Mouse (Mus musculus) forebrain, embryonic 16.5 days (tissue): Measurements from ENCODE around the gene Ern1. TPM values are rescaled to one million over a fixed set of nuclear protein-coding genes. Genes with fewer than 3 reads are reported as not detected.
A peak's percentile ranks its signal among the peaks of the same experiment; 100 is the strongest.
"Not testable (repeated sequence)": the region's sequence is repeated elsewhere in the genome, so short reads cannot be mapped to it uniquely, and the experiment has no call there.

Source experiments
- ATAC-seq: fragments of 200-750 bp; cut with Nextera tagmentation; 2 replicates; pipeline ENCODE4 v1.8.0; 2017; ENCODE audit warnings: mild to moderate bottlenecking, moderate library complexity
- H3K27ac ChIP-seq: fragments of 300-500 bp; sonication (generic); 2 replicates; pipeline ENCODE4 v1.5.1; 2014; ENCODE audit warnings: low read length, control low read depth
- H3K27me3 ChIP-seq: fragments of 300-500 bp; sonication (generic); replicated peaks from 2 replicates; pipeline ENCODE4 v1.6.1; 2014; ENCODE audit warnings: low read length; ENCODE audit not compliant: control insufficient read depth, insufficient read depth
- H3K36me3 ChIP-seq: fragments of 300-500 bp; sonication (generic); 2 replicates; pipeline ENCODE4 v1.6.1; 2014; ENCODE audit not compliant: control insufficient read depth, insufficient read depth
- H3K4me1 ChIP-seq: fragments of 300-500 bp; sonication (generic); replicated peaks from 2 replicates; pipeline ENCODE4 v1.6.1; 2014; ENCODE audit warnings: low read length; ENCODE audit not compliant: control insufficient read depth, insufficient read depth
- H3K4me2 ChIP-seq: fragments of 300-500 bp; sonication (generic); 2 replicates; pipeline ENCODE4 v1.6.1; 2014; ENCODE audit warnings: mild to moderate bottlenecking, low read length, control low read depth
- H3K4me3 ChIP-seq: fragments of 300-500 bp; sonication (generic); replicated peaks from 2 replicates; pipeline ENCODE4 v1.5.1; 2014; ENCODE audit warnings: mild to moderate bottlenecking, low read length, control low read depth
- H3K9ac ChIP-seq: fragments of 300-500 bp; sonication (generic); replicated peaks from 2 replicates; pipeline ENCODE4 v1.6.1; 2014; ENCODE audit warnings: low read depth, low read length, control low read depth
- H3K9me3 ChIP-seq: fragments of 300-500 bp; sonication (generic); 2 replicates; pipeline ENCODE4 v1.6.1; 2016; ENCODE audit warnings: low read length; ENCODE audit not compliant: control insufficient read depth
- WGBS: fragments of 180-500 bp; shearing (Covaris S2); extraction: QIAGEN DNeasy Blood & Tissue Kit; methylation state at CpG from one replicate; pipeline ENCODE4 v1.1.7; 2014; 5-methylcytosine and 5-hydroxymethylcytosine counted together
- polyA plus RNA-seq: library from polyadenylated mRNA; unstranded; fragments of >200 nt; fragmentation: Nextera tagmentation; extraction: Ambion mirVana; gene quantifications from 2 replicates; pipeline ENCODE4 v1.2.1, GENCODE M21; 2015

Ern1 gene
- polyA plus RNA-seq, 1 experiment from 2014 or later, result 6.0 TPM

- H3K27me3 ChIP-seq, result no peaks in the 10 kb centered on the region
- no peak for ATAC-seq
- H3K9me3 ChIP-seq, result no peaks in the 10 kb centered on the region
- no peak overlapping the region for H3K4me3 ChIP-seq
- H3K27ac ChIP-seq, result no peak overlapping the region
- peaks cover 10% of the 10 kb centered on the region for H3K4me1 ChIP-seq
- 22% methylated on average over 4 of the region's 4 CpGs for WGBS
- H3K9ac ChIP-seq, result no peak overlapping the region
- no peak overlapping the region for H3K4me2 ChIP-seq
- no peaks in the 10 kb centered on the region for H3K36me3 ChIP-seq
Observed at GRCm38 (mm10) chr11:106498739-106499379, 11.2 kb upstream of the Ern1 start.

GRCm38 (mm10) chr11:106497926-106498325, 10.3 kb upstream of the Ern1 start:
- H3K4me3 ChIP-seq, result no peak overlapping the region
- no peak overlapping the region for H3K4me2 ChIP-seq
- no peaks in the 10 kb centered on the region for H3K36me3 ChIP-seq
- no peaks in the 10 kb centered on the region for H3K9me3 ChIP-seq
- H3K27me3 ChIP-seq, result no peaks in the 10 kb centered on the region
- H3K9ac ChIP-seq, result no peak overlapping the region
- no peak for ATAC-seq
- no peak overlapping the region for H3K27ac ChIP-seq
- WGBS, result 97% methylated on average over 2 of the region's 2 CpGs
- peaks cover 10% of the 10 kb centered on the region for H3K4me1 ChIP-seq

- not testable (repeated sequence) for H3K9ac ChIP-seq, H3K27me3 ChIP-seq, H3K4me2 ChIP-seq, ATAC-seq, H3K36me3 ChIP-seq, H3K9me3 ChIP-seq, H3K4me3 ChIP-seq, H3K27ac ChIP-seq, H3K4me1 ChIP-seq
- WGBS, result 100% methylated on average over 2 of the region's 2 CpGs
Observed at GRCm38 (mm10) chr11:106497009-106497408, 9.4 kb upstream of the Ern1 start.

GRCm38 (mm10) chr11:106492984-106493669, 5.5 kb upstream of the Ern1 start:
- Histone ChIP-seq H3K4me1 (no peaks in the 10 kb centered on the region), H3K27me3 (no peaks in the 10 kb centered on the region), H3K4me2 (no peak overlapping the region), H3K9me3 (no peaks in the 10 kb centered on the region), H3K4me3 (no peak overlapping the region), H3K27ac (no peak overlapping the region), H3K36me3 (no peaks in the 10 kb centered on the region), H3K9ac (no peak overlapping the region)
- 79% methylated on average over 7 of the region's 7 CpGs for WGBS
- no peak for ATAC-seq

GRCm38 (mm10) chr11:106491393-106491792, 3.7 kb upstream of the Ern1 start:
- Histone ChIP-seq H3K27me3 (no peaks in the 10 kb centered on the region), H3K9me3 (no peaks in the 10 kb centered on the region), H3K4me3 (no peak overlapping the region), H3K36me3 (no peaks in the 10 kb centered on the region), H3K27ac (no peak overlapping the region), H3K9ac (no peak overlapping the region), H3K4me2 (no peak overlapping the region), H3K4me1 (peaks cover 4% of the 10 kb centered on the region)
- WGBS, result 1% methylated on average over 3 of the region's 3 CpGs
- ATAC-seq, result no peak

GRCm38 (mm10) chr11:106490600-106490999, 2.9 kb upstream of the Ern1 start:
- H3K36me3 ChIP-seq, H3K27me3 ChIP-seq, ATAC-seq, H3K4me1 ChIP-seq, H3K4me3 ChIP-seq, H3K9me3 ChIP-seq, H3K9ac ChIP-seq, H3K4me2 ChIP-seq, H3K27ac ChIP-seq: not testable (repeated sequence)
- 88% methylated on average over 6 of the region's 6 CpGs for WGBS

- no peak overlapping the region for H3K4me3 ChIP-seq
- H3K9ac ChIP-seq, result no peak overlapping the region
- H3K9me3 ChIP-seq, result no peaks in the 10 kb centered on the region
- H3K27ac ChIP-seq, result no peak overlapping the region
- ATAC-seq, result no peak
- 65% methylated on average over 10 of the region's 10 CpGs for WGBS
- no peaks in the 10 kb centered on the region for H3K27me3 ChIP-seq
- no peaks in the 10 kb centered on the region for H3K36me3 ChIP-seq
- H3K4me2 ChIP-seq, result no peak overlapping the region
- peaks cover 9% of the 10 kb centered on the region for H3K4me1 ChIP-seq
Observed at GRCm38 (mm10) chr11:106490057-106490456, 2.4 kb upstream of the Ern1 start.

GRCm38 (mm10) chr11:106489036-106489693, 1.5 kb upstream of the Ern1 start:
- Histone ChIP-seq H3K27me3 (no peaks in the 10 kb centered on the region), H3K27ac (no peak overlapping the region), H3K9me3 (no peaks in the 10 kb centered on the region), H3K4me2 (no peak overlapping the region), H3K36me3 (no peaks in the 10 kb centered on the region), H3K4me3 (no peak overlapping the region), H3K4me1 (peaks cover 9% of the 10 kb centered on the region), H3K9ac (no peak overlapping the region)
- WGBS, result 75% methylated on average over 5 of the region's 7 CpGs
- ATAC-seq, result no peak

- Histone ChIP-seq H3K4me3 (peak overlapping the region; percentile 97), H3K4me2 (peak overlapping the region; percentile 72), H3K9ac (no peak overlapping the region), H3K27me3 (no peaks in the 10 kb centered on the region), H3K36me3 (no peaks in the 10 kb centered on the region), H3K4me1 (peaks cover 9% of the 10 kb centered on the region), H3K27ac (no peak overlapping the region), H3K9me3 (no peaks in the 10 kb centered on the region)
- peak; percentile 18 for ATAC-seq
- WGBS, result 14% methylated on average over 17 of the region's 17 CpGs
Observed at GRCm38 (mm10) chr11:106488126-106488561, 492 bp upstream of the Ern1 start.
